Mouse (Mus musculus) hindbrain, embryonic 16.5 days (tissue): ENCODE data around the gene Gm29609. TPM values are rescaled to one million over a fixed set of nuclear protein-coding genes. Genes with fewer than 3 reads are reported as not detected.
A peak's percentile ranks its signal among the peaks of the same experiment; 100 is the strongest.

Experiments
- ATAC-seq: fragments of 200-750 bp; cut with Nextera tagmentation; 2 replicates; pipeline ENCODE4 v1.8.0; 2017; ENCODE audit warnings: moderate TSS enrichment, moderate library complexity
- H3K27ac ChIP-seq: fragments of 300-500 bp; sonication (generic); 2 replicates; pipeline ENCODE4 v1.5.1; 2014; ENCODE audit warnings: low read depth, mild to moderate bottlenecking, control low read depth, low read length, moderate library complexity
- H3K27me3 ChIP-seq: fragments of 300-500 bp; sonication (generic); replicated peaks from 2 replicates; pipeline ENCODE4 v1.6.1; 2014; ENCODE audit warnings: low read length; ENCODE audit not compliant: control insufficient read depth, insufficient read depth
- H3K36me3 ChIP-seq: fragments of 300-500 bp; sonication (generic); 2 replicates; pipeline ENCODE4 v1.6.1; 2014; ENCODE audit warnings: mild to moderate bottlenecking, low read length, moderate library complexity, mixed read lengths; ENCODE audit not compliant: control insufficient read depth, insufficient read depth
- H3K4me1 ChIP-seq: fragments of 300-500 bp; sonication (generic); 2 replicates; pipeline ENCODE4 v1.6.1; 2014; ENCODE audit warnings: low read depth, low read length; ENCODE audit not compliant: control insufficient read depth, insufficient read depth
- H3K4me2 ChIP-seq: fragments of 300-500 bp; sonication (generic); 2 replicates; pipeline ENCODE4 v1.6.1; 2014; ENCODE audit warnings: mild to moderate bottlenecking, low read length, control low read depth, moderate library complexity
- H3K4me3 ChIP-seq: fragments of 300-500 bp; sonication (generic); 2 replicates; pipeline ENCODE4 v1.5.1; 2014; ENCODE audit warnings: mild to moderate bottlenecking, low read length, control low read depth, moderate library complexity
- H3K9ac ChIP-seq: fragments of 300-500 bp; sonication (generic); 2 replicates; pipeline ENCODE4 v1.6.1; 2014; ENCODE audit warnings: low read depth, mild to moderate bottlenecking, control low read depth, low read length, moderate library complexity
- H3K9me3 ChIP-seq: fragments of 300-500 bp; sonication (generic); 2 replicates; pipeline ENCODE4 v1.6.1; 2014; ENCODE audit warnings: mild to moderate bottlenecking, low read length, moderate library complexity; ENCODE audit not compliant: control insufficient read depth
- WGBS: fragments of 180-500 bp; shearing (Covaris S2); extraction: QIAGEN DNeasy Blood & Tissue Kit; methylation state at CpG from one replicate; pipeline ENCODE4 v1.1.7; 2014; 5-methylcytosine and 5-hydroxymethylcytosine counted together
- polyA plus RNA-seq: library from polyadenylated mRNA; unstranded; fragments of >200 nt; fragmentation: Nextera tagmentation; extraction: Ambion mirVana; gene quantifications from 2 replicates; pipeline ENCODE4 v1.2.1, GENCODE M21; 2015

Gm29609 gene
- polyA plus RNA-seq, 1 experiment from 2014 or later, result 2.1 TPM

DNA sequence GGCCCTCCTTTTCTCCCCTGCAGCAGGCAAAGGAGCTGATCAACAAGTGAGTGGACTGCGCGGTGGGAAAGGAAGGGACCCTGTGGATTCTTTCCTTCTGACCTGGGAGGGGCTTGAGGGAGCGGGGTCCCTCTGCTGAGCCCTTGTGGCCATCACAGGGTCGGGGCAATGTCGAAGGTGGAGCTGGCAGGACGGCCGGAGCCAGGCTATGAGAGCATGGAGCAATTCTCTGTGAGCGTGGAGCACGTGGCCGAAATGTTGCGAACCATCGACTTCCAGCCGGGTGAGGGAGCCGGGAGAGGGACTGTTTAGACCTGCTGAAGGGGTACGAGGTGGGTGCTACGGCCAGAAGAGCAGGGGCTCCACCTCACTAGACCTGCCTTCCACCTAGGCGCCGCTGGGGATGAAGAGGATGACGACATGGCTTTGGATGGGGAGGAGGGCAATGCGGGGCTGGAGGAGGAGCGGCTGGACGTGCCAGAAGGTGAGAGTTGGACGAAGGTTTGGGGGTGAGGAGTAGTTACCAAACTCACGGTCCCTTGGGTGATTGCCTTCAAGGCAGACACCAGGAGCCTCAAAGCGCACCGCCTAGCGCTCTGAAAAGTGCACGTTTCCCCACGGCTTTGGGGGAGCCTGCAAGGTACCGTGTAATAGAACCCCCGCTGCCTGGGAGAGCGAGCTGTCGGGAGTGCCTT is 42.8 kb downstream of the Gm29609 start:
- H3K9ac ChIP-seq, result no peak overlapping the region
- peaks cover 51% of the 10 kb centered on the region for H3K27me3 ChIP-seq

DNA sequence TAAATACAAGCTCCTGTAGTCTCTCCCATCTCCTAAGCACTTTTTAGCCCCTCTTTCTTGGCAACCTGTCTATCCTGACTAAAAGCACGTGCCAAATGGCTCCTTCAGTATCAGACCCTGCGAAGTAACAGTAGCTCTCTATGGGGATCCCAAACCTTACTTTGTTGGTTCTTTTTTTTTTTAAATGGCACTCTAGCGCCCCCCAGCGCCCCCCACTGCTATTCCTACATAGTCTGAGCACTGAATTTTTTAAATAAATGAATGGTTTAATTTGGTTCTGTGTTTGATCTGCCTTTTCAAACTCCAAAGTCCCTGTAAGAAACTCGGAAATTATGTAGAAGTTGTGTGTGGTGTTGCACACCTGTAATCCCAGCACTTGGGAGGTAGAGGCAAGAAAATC is 53.7 kb downstream of the Gm29609 start:
- ATAC-seq, result no peak
- no peak overlapping the region for H3K4me3 ChIP-seq
- 41% methylated on average over 5 of the region's 5 CpGs for WGBS

More for the DNA sequence above, 42.8 kb downstream of the Gm29609 start:
- peak overlapping the region; percentile 35 for H3K4me3 ChIP-seq
- peaks cover 16% of the 10 kb centered on the region for H3K4me1 ChIP-seq
- H3K36me3 ChIP-seq, result no peaks in the 10 kb centered on the region
- no peak overlapping the region for H3K27ac ChIP-seq
- H3K9me3 ChIP-seq, result no peaks in the 10 kb centered on the region
- peak overlapping the region; percentile 58 for H3K4me2 ChIP-seq
- 1% methylated on average over 33 of the region's 33 CpGs for WGBS
- no peak for ATAC-seq

DNA sequence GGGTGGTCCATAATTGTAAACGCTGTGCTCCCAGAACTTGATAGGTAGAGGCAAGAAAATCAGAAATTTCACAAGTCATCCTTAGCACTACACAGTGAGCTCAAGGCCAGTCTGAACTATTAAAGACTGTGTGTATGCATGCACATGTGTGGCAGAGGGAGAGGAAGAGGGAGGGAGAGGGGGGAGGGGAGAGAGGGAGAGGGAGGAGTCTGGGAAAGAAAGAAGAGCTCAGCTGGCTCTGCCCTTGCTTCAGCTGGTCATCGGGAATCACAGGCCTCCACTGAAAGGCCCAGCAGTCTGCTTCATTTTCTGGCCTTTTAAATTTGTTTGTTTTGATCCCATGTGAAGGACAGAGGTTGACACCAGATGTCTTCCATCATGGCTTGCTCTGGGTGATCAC is 56.2 kb downstream of the Gm29609 start:
- Histone ChIP-seq H3K27ac (no peak overlapping the region), H3K36me3 (no peaks in the 10 kb centered on the region), H3K4me3 (no peak overlapping the region), H3K27me3 (no peaks in the 10 kb centered on the region), H3K4me2 (no peak overlapping the region), H3K9me3 (no peaks in the 10 kb centered on the region), H3K4me1 (no peaks in the 10 kb centered on the region), H3K9ac (no peak overlapping the region)
- ATAC-seq, result no peak
- WGBS, result 39% methylated on average over 2 of the region's 2 CpGs

More for the DNA sequence above, 53.7 kb downstream of the Gm29609 start:
- Histone ChIP-seq H3K4me2 (no peak overlapping the region), H3K36me3 (no peaks in the 10 kb centered on the region), H3K27ac (no peak overlapping the region), H3K4me1 (no peaks in the 10 kb centered on the region), H3K9me3 (no peaks in the 10 kb centered on the region), H3K27me3 (peaks cover 2% of the 10 kb centered on the region; the same call in 1 of the 2 replicates), H3K9ac (no peak overlapping the region)

DNA sequence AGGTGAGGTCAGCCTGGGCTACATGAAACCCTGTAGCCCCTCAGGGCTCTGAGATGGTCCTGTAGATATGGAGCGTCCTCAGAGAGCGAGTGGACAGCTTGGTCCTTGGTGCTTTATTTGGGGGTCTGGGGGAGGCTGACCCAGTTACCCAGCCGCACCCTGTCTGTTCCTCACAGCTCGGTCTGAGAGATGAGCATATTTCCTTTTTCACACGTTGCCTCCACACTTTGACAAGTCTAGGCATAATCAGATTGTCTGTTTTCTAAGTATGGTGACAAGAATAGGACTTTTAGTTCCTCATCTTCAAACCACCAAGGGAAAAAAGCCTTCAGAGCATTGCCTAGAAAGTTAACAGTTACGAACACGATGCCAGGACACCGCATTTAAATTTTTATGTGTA is 58.6 kb downstream of the Gm29609 start:
- 86% methylated on average over 8 of the region's 8 CpGs for WGBS
- no peak overlapping the region for H3K27ac ChIP-seq
- no peaks in the 10 kb centered on the region for H3K36me3 ChIP-seq
- H3K27me3 ChIP-seq, result 0 out of 2 replicates have a peak, but pooled peaks cover 2% of the 10 kb centered on the region
- no peak for ATAC-seq
- no peaks in the 10 kb centered on the region for H3K4me1 ChIP-seq
- no peaks in the 10 kb centered on the region for H3K9me3 ChIP-seq
- no peak overlapping the region for H3K4me2 ChIP-seq
- no peak overlapping the region for H3K9ac ChIP-seq
- H3K4me3 ChIP-seq, result no peak overlapping the region

DNA sequence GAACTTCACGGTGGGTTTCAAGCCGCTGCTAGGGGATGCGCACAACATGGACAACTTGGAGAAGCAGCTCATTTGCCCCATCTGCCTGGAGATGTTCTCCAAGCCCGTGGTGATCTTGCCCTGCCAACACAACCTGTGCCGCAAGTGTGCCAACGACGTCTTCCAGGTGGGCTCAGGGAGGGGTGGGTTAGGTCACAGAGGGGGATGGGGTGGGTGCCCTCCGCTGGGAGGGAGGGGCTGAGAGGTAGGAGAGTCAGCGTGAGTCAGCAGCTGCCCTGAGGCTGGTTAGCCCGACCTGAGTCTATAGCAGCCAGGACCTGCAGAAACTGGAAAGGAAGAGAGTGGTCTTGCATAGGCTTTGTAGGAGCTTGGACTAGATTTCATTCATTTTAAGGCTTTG is 62.8 kb downstream of the Gm29609 start:
- Histone ChIP-seq H3K9ac (no peak overlapping the region), H3K27ac (no peak overlapping the region), H3K4me3 (no peak overlapping the region), H3K27me3 (0 out of 2 replicates have a peak, but pooled peaks cover 2% of the 10 kb centered on the region), H3K4me2 (no peak overlapping the region), H3K4me1 (no peaks in the 10 kb centered on the region), H3K36me3 (no peaks in the 10 kb centered on the region), H3K9me3 (0 out of 2 replicates have a peak, but pooled peaks cover 2% of the 10 kb centered on the region)
- 30% methylated on average over 10 of the region's 10 CpGs for WGBS
- ATAC-seq, result no peak

DNA sequence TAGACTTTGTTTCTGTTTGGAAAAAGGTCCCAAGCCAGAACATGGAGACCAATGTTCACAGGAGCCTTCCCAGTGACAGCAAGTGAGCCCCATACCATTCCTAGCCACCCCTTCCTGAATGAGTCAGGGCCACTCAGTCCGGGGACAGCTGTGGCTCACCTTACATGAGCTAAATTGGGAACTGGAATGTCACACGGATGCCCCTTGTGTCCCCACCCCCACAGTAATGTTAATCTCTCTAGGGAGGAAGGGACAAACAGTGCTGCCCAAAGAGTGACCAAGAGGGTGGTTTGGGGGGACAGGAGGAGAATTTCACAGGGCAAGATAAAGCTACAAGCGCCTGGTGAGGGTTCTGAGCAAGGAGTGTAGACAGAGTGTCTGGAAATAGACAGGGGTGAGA is 63.4 kb downstream of the Gm29609 start, which contains the start of gene Trim54:
Gene Trim54 (plus strand): TSS at position 359 of the 400 bp plus-strand sequence.
- Histone ChIP-seq H3K4me3 (no peak within 1 kb of the TSS), H3K27me3 (0 out of 2 replicates have a peak, but pooled peaks cover 2% of the 10 kb centered on the region), H3K4me2 (no peak within 1 kb of the TSS), H3K4me1 (no peaks in the 10 kb centered on the region), H3K27ac (no peak within 1 kb of the TSS), H3K9ac (no peak within 1 kb of the TSS), H3K9me3 (0 out of 2 replicates have a peak, but pooled peaks cover 2% of the 10 kb centered on the region), H3K36me3 (no peaks in the 10 kb centered on the region)
- 51% methylated on average over 3 of the region's 3 CpGs for WGBS
- ATAC-seq, result no peak

DNA sequence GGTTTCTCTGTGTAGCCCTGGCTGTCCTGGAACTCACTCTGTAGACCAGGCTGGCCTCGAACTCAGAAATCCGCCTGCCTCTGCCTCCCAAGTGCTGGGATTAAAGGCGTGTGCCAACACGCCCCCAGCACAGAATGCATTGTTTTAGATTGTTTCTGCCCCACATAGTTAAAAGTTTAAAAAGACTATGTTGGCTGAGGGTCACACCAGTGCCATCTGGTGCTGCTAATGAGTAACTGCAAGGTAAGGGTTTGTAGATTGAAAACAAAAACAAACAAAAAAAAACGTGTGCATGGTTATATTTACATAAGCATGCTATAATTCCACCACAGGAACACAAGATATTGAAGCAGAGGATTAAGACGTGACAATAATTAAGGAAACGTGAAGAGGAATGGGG is 68.9 kb downstream of the Gm29609 start:
- no peak for ATAC-seq

DNA sequence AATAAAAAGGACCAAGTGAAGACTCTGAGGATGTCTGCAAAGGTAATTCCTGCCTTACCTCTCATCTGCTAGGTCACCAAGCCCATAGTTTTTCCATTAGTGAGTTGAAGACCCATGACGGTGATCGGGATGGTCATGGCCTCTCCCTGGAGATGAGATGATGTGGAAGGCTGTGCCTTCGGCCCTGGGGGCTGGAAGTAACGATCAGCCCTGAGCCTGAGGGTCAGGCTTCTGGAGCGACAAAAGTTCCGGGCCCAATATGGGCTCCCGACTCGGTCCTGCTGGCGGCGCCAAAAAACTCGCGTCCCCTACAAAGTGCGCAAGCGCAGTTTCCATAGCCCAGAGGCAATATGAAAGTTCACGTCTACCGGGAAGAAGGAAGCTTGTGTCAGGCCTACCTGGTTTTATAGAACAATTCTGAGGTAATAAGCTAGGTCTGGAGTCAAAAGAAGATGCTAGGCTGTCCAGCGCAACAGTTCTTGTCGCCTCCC is 71.7 kb downstream of the Gm29609 start, which contains the start of gene Slc30a3:
Gene Slc30a3 (minus strand): TSS at position 238 of the 491 bp plus-strand sequence.
- no peak within 1 kb of the TSS for H3K4me3 ChIP-seq
- no peaks in the 10 kb centered on the region for H3K36me3 ChIP-seq
- no peak for ATAC-seq
- H3K4me2 ChIP-seq, result no peak within 1 kb of the TSS
- no peak within 1 kb of the TSS for H3K27ac ChIP-seq
- H3K9ac ChIP-seq, result no peak within 1 kb of the TSS
- WGBS, result 93% methylated on average over 18 of the region's 18 CpGs
- H3K27me3 ChIP-seq, result no peaks in the 10 kb centered on the region
- H3K4me1 ChIP-seq, result no peaks in the 10 kb centered on the region
- H3K9me3 ChIP-seq, result no peaks in the 10 kb centered on the region

More for the DNA sequence above, 68.9 kb downstream of the Gm29609 start:
- no peaks in the 10 kb centered on the region for H3K4me1 ChIP-seq
- no peak overlapping the region for H3K27ac ChIP-seq
- no peak overlapping the region for H3K4me2 ChIP-seq
- no peak overlapping the region for H3K4me3 ChIP-seq
- no peaks in the 10 kb centered on the region for H3K27me3 ChIP-seq
- WGBS, result 44% methylated on average over 7 of the region's 7 CpGs
- H3K9me3 ChIP-seq, result 0 out of 2 replicates have a peak, but pooled peaks cover 2% of the 10 kb centered on the region
- H3K36me3 ChIP-seq, result no peaks in the 10 kb centered on the region
- H3K9ac ChIP-seq, result no peak overlapping the region

DNA sequence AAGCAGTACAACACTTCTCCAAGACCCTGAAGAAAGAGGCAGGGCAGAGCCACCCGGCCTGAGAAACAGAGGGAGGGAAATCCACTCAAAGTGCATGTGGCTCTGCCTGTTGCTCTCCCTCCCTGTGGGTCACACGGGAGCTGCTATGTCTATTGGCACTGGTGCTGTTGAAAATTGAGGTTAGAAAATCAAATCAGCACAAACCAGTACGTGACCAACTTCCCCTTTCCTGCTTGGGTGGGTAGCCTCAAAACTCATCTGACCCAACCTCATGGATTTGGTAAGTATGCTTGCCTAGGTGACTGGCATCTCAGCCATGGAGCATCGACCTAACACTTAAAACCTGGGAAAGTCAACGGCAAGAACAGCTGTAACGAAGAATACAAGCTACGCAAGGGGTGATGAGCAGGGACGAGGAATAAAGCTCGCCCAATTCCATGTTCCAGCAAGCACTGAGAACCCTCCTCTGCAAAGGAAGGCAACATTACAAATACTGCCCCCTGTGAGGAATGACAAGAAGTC is 73.8 kb downstream of the Gm29609 start, which contains the start of gene Dnajc5g:
Gene Dnajc5g (plus strand): TSS at position 472 of the 522 bp plus-strand sequence.
- H3K9ac ChIP-seq, result no peak within 1 kb of the TSS
- H3K27ac ChIP-seq, result no peak within 1 kb of the TSS
- no peaks in the 10 kb centered on the region for H3K27me3 ChIP-seq
- H3K4me2 ChIP-seq, result no peak within 1 kb of the TSS
- H3K4me3 ChIP-seq, result no peak within 1 kb of the TSS
- 92% methylated on average over 9 of the region's 9 CpGs for WGBS
- no peaks in the 10 kb centered on the region for H3K9me3 ChIP-seq
- H3K4me1 ChIP-seq, result no peaks in the 10 kb centered on the region
- H3K36me3 ChIP-seq, result no peaks in the 10 kb centered on the region
- ATAC-seq, result no peak
